Comparison of ENCODE assay signal across 14 mouse cellular contexts in the genomic region with DNA sequence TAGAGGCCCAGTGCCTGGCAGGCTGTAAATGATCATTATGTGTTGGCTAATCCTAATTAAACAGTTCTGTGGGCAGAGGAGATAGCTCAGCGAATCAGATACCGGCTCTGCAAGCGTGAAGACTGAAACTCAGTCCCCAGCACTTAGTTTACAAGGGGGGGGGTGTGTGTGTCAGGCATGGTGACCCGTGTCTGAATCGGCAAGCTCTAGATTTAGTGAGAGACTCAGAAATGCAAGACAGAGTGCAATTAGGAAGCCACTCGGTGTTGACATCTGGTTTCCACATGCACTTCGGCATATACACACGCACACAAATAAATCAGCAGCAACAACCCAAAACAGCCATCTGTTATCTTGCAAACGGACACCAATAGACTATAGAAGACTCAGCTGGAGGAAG. TPM values are rescaled to one million over a fixed set of nuclear protein-coding genes. Genes with fewer than 3 reads are reported as not detected.
DNase-seq lines count a peak whose midpoint lies in the region; ATAC-seq lines count a peak whose summit lies in the region.
"Had no signal": no experiment of that assay in that cellular context is flagged by ENCODE, and none has a peak within 500 bp of the region (broad histone marks: within the 10 kb centered on the region; RNA-seq: fewer than 3 reads in every experiment).

No protein-coding gene starts in this region.

- H3K4me3 ChIP-seq in embryonic facial prominence, embryonic 14.5 days (ENCODE audit: low read depth, low read length): no peak overlapping the region
- no peak overlapping the region for H3K4me3 ChIP-seq in embryonic facial prominence, embryonic 10.5 days
- H3K4me3 ChIP-seq in kidney, embryonic 16.5 days (ENCODE audit: low read length): no peak overlapping the region
- peak overlapping the region; percentile 35 for H3K4me3 ChIP-seq in heart, embryonic 15.5 days
- no peak overlapping the region for H3K4me3 ChIP-seq in macrophage (ENCODE audit: inconsistent target)

- H3K27ac ChIP-seq in embryonic facial prominence, embryonic 14.5 days (replicated peaks; ENCODE audit: low read depth, low read length): no peak overlapping the region
- H3K27ac ChIP-seq in embryonic facial prominence, embryonic 10.5 days (replicated peaks): no peak overlapping the region
- H3K27ac ChIP-seq in kidney, embryonic 16.5 days (ENCODE audit: low read length): peak overlapping the region; percentile 5; the same call in 1 of the 2 replicates
- peak overlapping the region; percentile 90 for H3K27ac ChIP-seq in heart, embryonic 15.5 days
- H3K27ac ChIP-seq in macrophage: peak overlapping the region; percentile 73; the same call in 1 of the 2 replicates
- H3K27ac ChIP-seq: embryonic facial prominence, embryonic 13.5 days had no signal

- ATAC-seq in embryonic facial prominence, embryonic 14.5 days (ENCODE audit: low read depth): no peak
- peak; percentile 34; the same call in 1 of the 2 replicates for ATAC-seq in kidney, embryonic 16.5 days (ENCODE audit: low FRiP score, low TSS enrichment)
- no peak for ATAC-seq in heart, embryonic 15.5 days (replicated peaks; ENCODE audit: insufficient number of reproducible peaks, insufficient read depth, low FRiP score, low read depth)
- ATAC-seq: forebrain, embryonic 14.5 days had no signal

- H3K36me3 ChIP-seq in embryonic facial prominence, embryonic 14.5 days (ENCODE audit: control insufficient read depth, insufficient read depth, low read length): no peaks in the 10 kb centered on the region
- no peaks in the 10 kb centered on the region for H3K36me3 ChIP-seq in embryonic facial prominence, embryonic 10.5 days (replicated peaks)
- H3K36me3 ChIP-seq in kidney, embryonic 16.5 days (ENCODE audit: insufficient read depth, low read length): no peaks in the 10 kb centered on the region
- peaks cover 2% of the 10 kb centered on the region; the same call in 1 of the 2 replicates for H3K36me3 ChIP-seq in heart, embryonic 15.5 days
- no peaks in the 10 kb centered on the region for H3K36me3 ChIP-seq in macrophage (ENCODE audit: inconsistent target)
- H3K36me3 ChIP-seq: embryonic facial prominence, embryonic 13.5 days had no signal

- H3K27me3 ChIP-seq in embryonic facial prominence, embryonic 14.5 days (replicated peaks; ENCODE audit: control insufficient read depth, insufficient read depth, low read length): no peaks in the 10 kb centered on the region
- peaks cover 48% of the 10 kb centered on the region for H3K27me3 ChIP-seq in embryonic facial prominence, embryonic 10.5 days (replicated peaks; ENCODE audit: low read depth, poor library complexity, severe bottlenecking)
- H3K27me3 ChIP-seq in kidney, embryonic 16.5 days (ENCODE audit: insufficient read depth, low read length): no peaks in the 10 kb centered on the region
- no peaks in the 10 kb centered on the region for H3K27me3 ChIP-seq in heart, embryonic 15.5 days

- no peak for DNase-seq in embryonic facial prominence, embryonic 14.5 days (ENCODE audit: low spot score)
- no peak for DNase-seq in embryonic facial prominence, embryonic 10.5 days (ENCODE audit: low spot score)
- no peak for DNase-seq in kidney, adult 8-10 months
- DNase-seq in B cell, adult 2 months: no peak
- no peak for DNase-seq in thymus, postnatal 4 days
- DNase-seq: adrenal gland, postnatal 10 days; cerebellum, adult 11-12 months; kidney, adult 18-20 months; lung, postnatal 10 days had no signal

- 43% methylated on average over 9 of the region's 9 CpGs for WGBS in embryonic facial prominence, embryonic 14.5 days
- 49% methylated on average over 9 of the region's 9 CpGs for WGBS in embryonic facial prominence, embryonic 10.5 days
- WGBS in kidney, embryonic 16.5 days: 21% methylated on average over 9 of the region's 9 CpGs
- WGBS in heart, embryonic 15.5 days: 25% methylated on average over 9 of the region's 9 CpGs
- WGBS in macrophage (ENCODE audit: missing documents): 55% methylated on average over 9 of the region's 9 CpGs

- H3K9me3 ChIP-seq in embryonic facial prominence, embryonic 14.5 days (ENCODE audit: control insufficient read depth, low read length): no peaks in the 10 kb centered on the region
- no peaks in the 10 kb centered on the region for H3K9me3 ChIP-seq in embryonic facial prominence, embryonic 10.5 days
- H3K9me3 ChIP-seq in kidney, embryonic 16.5 days (ENCODE audit: low read length): no peaks in the 10 kb centered on the region
- H3K9me3 ChIP-seq in heart, embryonic 15.5 days (replicated peaks): no peaks in the 10 kb centered on the region
- H3K9me3 ChIP-seq: embryonic facial prominence, embryonic 13.5 days had no signal

- peaks cover 24% of the 10 kb centered on the region for H3K4me1 ChIP-seq in embryonic facial prominence, embryonic 14.5 days (ENCODE audit: control insufficient read depth, insufficient read depth, low read length)
- peaks cover 34% of the 10 kb centered on the region for H3K4me1 ChIP-seq in embryonic facial prominence, embryonic 10.5 days
- peaks cover 70% of the 10 kb centered on the region for H3K4me1 ChIP-seq in kidney, embryonic 16.5 days (ENCODE audit: insufficient read depth, low read length)
- H3K4me1 ChIP-seq in heart, embryonic 15.5 days (replicated peaks): peaks cover 90% of the 10 kb centered on the region

- H3K4me2 ChIP-seq in embryonic facial prominence, embryonic 14.5 days (ENCODE audit: low read depth, low read length): 0 out of 2 replicates have a peak overlapping the region, but pooled peaks have one; percentile 5
- peak overlapping the region; percentile 7 for H3K4me2 ChIP-seq in kidney, embryonic 16.5 days (replicated peaks; ENCODE audit: low read depth, low read length)
- peak overlapping the region; percentile 63 for H3K4me2 ChIP-seq in heart, embryonic 15.5 days

- H3K79me2 ChIP-seq in macrophage (ENCODE audit: inconsistent target): peaks cover 95% of the 10 kb centered on the region

- H3K9ac ChIP-seq in embryonic facial prominence, embryonic 14.5 days (ENCODE audit: low read depth, low read length): no peak overlapping the region
- no peak overlapping the region for H3K9ac ChIP-seq in kidney, embryonic 16.5 days (replicated peaks; ENCODE audit: low read length)
- H3K9ac ChIP-seq in heart, embryonic 15.5 days: no peak overlapping the region
- H3K9ac ChIP-seq: embryonic facial prominence, embryonic 13.5 days had no signal

RNA-seq across cellular contexts. Expression of a gene that starts 8.0 kb away (rescaled TPM):
- polyA plus RNA-seq in embryonic facial prominence, embryonic 14.5 days (2014; fragmentation: Nextera tagmentation; extraction: Ambion mirVana): 11.1 and 14.9 TPM in 2 replicates
- 10.3 and 10.8 TPM in 2 replicates for polyA plus RNA-seq in embryonic facial prominence, embryonic 10.5 days (2016; fragmentation: Nextera tagmentation; extraction: Ambion mirVana)
- polyA plus RNA-seq in kidney, embryonic 16.5 days (2015; fragmentation: Nextera tagmentation; extraction: Ambion mirVana): 54.9 and 61.4 TPM in 2 replicates
- 90.4 and 98.4 TPM in 2 replicates for polyA plus RNA-seq in heart, embryonic 15.5 days (2015; fragmentation: Nextera tagmentation; extraction: Ambion mirVana)
- total RNA-seq in macrophage (2018; cell fraction: chromatin; rRNA removed): 100 to 1,000 TPM in 13 of 26 experiments, 10 to 100 TPM in 13; 33.2 to 495 (median 91.1) TPM
- 100 to 1,000 TPM in 2 of 26 experiments, 10 to 100 TPM in 24; 28.4 to 135 (median 32.6) TPM for total RNA-seq in macrophage (2018; cell fraction: cytosol; rRNA removed)
- total RNA-seq in macrophage (2018; cell fraction: nucleus; rRNA removed): 100 to 1,000 TPM in 13 of 26 experiments, 10 to 100 TPM in 13; 41.9 to 410 (median 106) TPM
- 32.5 to 46.6 TPM (median 34.4 TPM) in 3 replicates for polyA plus RNA-seq in macrophage (2018)

Comparison
In these comparisons a context has a peak if more than half of its experiments do, and no peak if none do; other contexts are left out.
1. H3K27ac ChIP-seq: peak in kidney, embryonic 16.5 days (single experiment), heart, embryonic 15.5 days (single experiment) and macrophage (single experiment); none in embryonic facial prominence, embryonic 14.5 days (single experiment) and embryonic facial prominence, embryonic 10.5 days (single experiment).
2. H3K4me2 ChIP-seq: peak in every context shown above with its lines; median percentile 63 in heart, embryonic 15.5 days; 7 in kidney, embryonic 16.5 days; 5 in embryonic facial prominence, embryonic 14.5 days.